Mouse (Mus musculus): ENCODE measurements around the gene Lrwd1. TPM values are rescaled to one million over a fixed set of nuclear protein-coding genes. Genes with fewer than 3 reads are reported as not detected.
"Not testable (repeated sequence)": the region's sequence is repeated elsewhere in the genome, so short reads cannot be mapped to it uniquely, and the experiment has no call there.

The Lrwd1 gene
- polyA plus RNA-seq, 1 experiment from 2014 or later = 34.7 TPM

DNA sequence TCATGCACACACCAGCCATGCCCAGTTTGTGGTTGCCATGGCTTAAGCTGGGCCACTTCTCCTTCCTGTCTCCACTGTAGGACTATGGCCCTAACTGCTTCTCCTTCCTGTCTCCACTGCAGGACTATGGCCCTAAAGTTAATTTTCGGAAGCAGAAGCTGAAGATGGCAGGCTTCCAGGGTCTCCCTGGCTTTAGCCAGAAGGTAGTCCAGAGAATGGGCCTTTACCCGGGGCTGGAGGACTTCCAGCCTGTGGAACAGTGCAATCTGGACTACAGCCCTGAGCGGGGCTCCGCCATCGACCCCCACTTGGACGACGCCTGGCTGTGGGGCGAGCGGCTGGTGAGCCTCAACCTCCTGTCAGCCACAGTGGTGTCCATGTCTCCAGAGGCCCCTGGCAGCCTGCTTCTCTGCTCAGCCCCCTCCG lies 4.2 kb upstream of the Lrwd1 start:
- Histone ChIP-seq H3K4me3 (ENCODE audit: low read depth, low read length) (no peak overlapping the region), H3K9ac (ENCODE audit: low read depth, low read length) (no peak overlapping the region), H3K4me2 (replicated peaks; ENCODE audit: low read depth, low read length) (no peak overlapping the region), H3K9me3 (ENCODE audit: control insufficient read depth, low read length) (no peaks in the 10 kb centered on the region), H3K27ac (ENCODE audit: low read depth, low read length) (no peak overlapping the region), H3K4me1 (replicated peaks; ENCODE audit: control insufficient read depth, insufficient read depth, low read length) (no peaks in the 10 kb centered on the region; the same call in 1 of the 2 replicates), H3K36me3 (ENCODE audit: control insufficient read depth, insufficient read depth, low read length) (peaks cover 4% of the 10 kb centered on the region; the same call in 1 of the 2 replicates), H3K27me3 (ENCODE audit: control insufficient read depth, insufficient read depth, low read length) (no peaks in the 10 kb centered on the region)
- DNase-seq (ENCODE audit: low spot score) = no peak
- WGBS = 95% methylated on average over 10 of the region's 10 CpGs
- ATAC-seq (ENCODE audit: low FRiP score) = no peak

DNA sequence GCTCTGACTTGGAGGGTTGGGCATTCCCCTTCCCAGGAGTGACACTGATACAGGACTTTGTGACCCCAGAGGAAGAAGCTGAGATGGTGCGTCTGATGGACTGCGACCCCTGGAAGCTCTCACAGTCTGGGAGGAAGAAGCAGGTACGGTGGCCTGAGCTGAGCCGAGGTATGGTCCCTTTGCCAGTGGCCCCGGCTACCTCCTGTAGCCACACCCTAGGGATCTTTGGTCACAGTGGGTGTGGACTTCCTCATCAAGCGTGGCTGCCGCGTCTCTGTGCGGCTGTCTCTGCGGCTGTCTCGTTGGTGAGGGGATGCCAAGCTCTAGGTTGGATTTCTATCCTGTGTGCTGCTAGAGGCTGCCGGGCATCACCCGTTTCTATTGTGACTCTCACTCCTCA lies 3.5 kb upstream of the Lrwd1 start:
- ATAC-seq (ENCODE audit: low FRiP score) (no peak), DNase-seq (ENCODE audit: low spot score) (no peak)
- H3K36me3 ChIP-seq (ENCODE audit: control insufficient read depth, insufficient read depth, low read length) = peaks cover 4% of the 10 kb centered on the region; the same call in 1 of the 2 replicates
- no peak overlapping the region for H3K4me2 ChIP-seq (replicated peaks; ENCODE audit: low read depth, low read length)
- H3K9me3 ChIP-seq (ENCODE audit: control insufficient read depth, low read length) = no peaks in the 10 kb centered on the region
- H3K4me1 ChIP-seq (replicated peaks; ENCODE audit: control insufficient read depth, insufficient read depth, low read length) = no peaks in the 10 kb centered on the region; the same call in 1 of the 2 replicates
- 93% methylated on average over 13 of the region's 13 CpGs for WGBS
- H3K4me3 ChIP-seq (ENCODE audit: low read depth, low read length) = no peak overlapping the region
- no peak overlapping the region for H3K9ac ChIP-seq (ENCODE audit: low read depth, low read length)
- no peaks in the 10 kb centered on the region for H3K27me3 ChIP-seq (ENCODE audit: control insufficient read depth, insufficient read depth, low read length)
- H3K27ac ChIP-seq (ENCODE audit: low read depth, low read length) = no peak overlapping the region

DNA sequence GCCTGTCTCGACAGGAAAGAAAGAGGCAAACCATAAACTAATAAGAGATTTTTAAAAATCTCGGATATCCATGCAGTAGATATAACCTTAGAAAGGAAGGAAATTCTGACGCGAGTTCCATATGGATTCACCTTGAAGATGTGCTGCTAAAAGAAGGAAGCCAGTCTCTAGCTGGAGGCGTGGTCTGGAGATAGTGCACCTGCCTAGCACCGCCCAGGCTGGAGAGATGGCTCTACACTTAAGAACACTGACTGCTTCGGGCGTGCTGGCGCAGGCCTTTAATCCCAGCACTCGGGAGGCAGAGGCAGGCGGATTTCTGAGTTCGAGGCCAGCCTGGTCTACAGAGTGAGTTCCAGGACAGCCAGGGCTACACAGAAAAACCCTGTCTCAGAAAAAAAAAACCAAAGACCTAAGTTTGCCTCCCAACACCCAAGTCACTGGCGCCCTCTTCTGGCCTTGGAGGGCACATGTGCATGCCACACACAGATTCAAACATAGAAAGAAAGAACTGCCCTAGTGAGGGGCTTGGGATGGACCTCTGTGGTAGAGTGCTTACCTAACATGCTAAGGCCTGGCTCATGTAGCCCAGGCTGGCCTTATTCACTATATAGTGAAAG lies 1.9 kb upstream of the Lrwd1 start:
- Histone ChIP-seq H3K4me2 (replicated peaks; ENCODE audit: low read depth, low read length) (no peak overlapping the region), H3K36me3 (ENCODE audit: control insufficient read depth, insufficient read depth, low read length) (peaks cover 7% of the 10 kb centered on the region; the same call in 1 of the 2 replicates), H3K27ac (ENCODE audit: low read depth, low read length) (no peak overlapping the region), H3K27me3 (ENCODE audit: control insufficient read depth, insufficient read depth, low read length) (no peaks in the 10 kb centered on the region), H3K9ac (ENCODE audit: low read depth, low read length) (no peak overlapping the region), H3K9me3 (ENCODE audit: control insufficient read depth, low read length) (no peaks in the 10 kb centered on the region), H3K4me1 (replicated peaks; ENCODE audit: control insufficient read depth, insufficient read depth, low read length) (no peaks in the 10 kb centered on the region; the same call in 1 of the 2 replicates), H3K4me3 (ENCODE audit: low read depth, low read length) (no peak overlapping the region)
- no peak for ATAC-seq (ENCODE audit: low FRiP score)
- WGBS = 76% methylated on average over 13 of the region's 13 CpGs
- peak; percentile 75 for DNase-seq (ENCODE audit: low spot score)

- no peak; the same call in 1 of the 2 replicates for ATAC-seq (ENCODE audit: low FRiP score)
- H3K27ac ChIP-seq (ENCODE audit: low read depth, low read length) = no peak overlapping the region
- peak; percentile 10 for DNase-seq (ENCODE audit: low spot score)
Observed at GRCm38 (mm10) chr5:136136292-136136990, 567 bp upstream of the Lrwd1 start.

GRCm38 (mm10) chr5:136122165-136122564 lies 13.7 kb downstream of the Lrwd1 start:
- ATAC-seq (ENCODE audit: low FRiP score) = no peak
- peaks cover 19% of the 10 kb centered on the region for H3K36me3 ChIP-seq (ENCODE audit: control insufficient read depth, insufficient read depth, low read length)
- H3K9me3 ChIP-seq (ENCODE audit: control insufficient read depth, low read length) = no peaks in the 10 kb centered on the region
- WGBS = 89% methylated on average over 10 of the region's 10 CpGs
- no peak overlapping the region for H3K27ac ChIP-seq (ENCODE audit: low read depth, low read length)
- H3K4me3 ChIP-seq (ENCODE audit: low read depth, low read length) = no peak overlapping the region
- no peaks in the 10 kb centered on the region for H3K27me3 ChIP-seq (ENCODE audit: control insufficient read depth, insufficient read depth, low read length)
- peaks cover 4% of the 10 kb centered on the region for H3K4me1 ChIP-seq (replicated peaks; ENCODE audit: control insufficient read depth, insufficient read depth, low read length)
- DNase-seq (ENCODE audit: low spot score) = no peak
- H3K9ac ChIP-seq (ENCODE audit: low read depth, low read length) = no peak overlapping the region
- H3K4me2 ChIP-seq (replicated peaks; ENCODE audit: low read depth, low read length) = no peak overlapping the region

More at GRCm38 (mm10) chr5:136136292-136136990, 567 bp upstream of the Lrwd1 start:
- Histone ChIP-seq H3K4me2 (replicated peaks; ENCODE audit: low read depth, low read length) (peak overlapping the region; percentile 78), H3K9ac (ENCODE audit: low read depth, low read length) (peak overlapping the region; percentile 79), H3K4me3 (ENCODE audit: low read depth, low read length) (peak overlapping the region; percentile 75), H3K36me3 (ENCODE audit: control insufficient read depth, insufficient read depth, low read length) (peaks cover 7% of the 10 kb centered on the region; the same call in 1 of the 2 replicates), H3K4me1 (replicated peaks; ENCODE audit: control insufficient read depth, insufficient read depth, low read length) (no peaks in the 10 kb centered on the region; the same call in 1 of the 2 replicates), H3K9me3 (ENCODE audit: control insufficient read depth, low read length) (no peaks in the 10 kb centered on the region), H3K27me3 (ENCODE audit: control insufficient read depth, insufficient read depth, low read length) (no peaks in the 10 kb centered on the region)
- 11% methylated on average over 20 of the region's 20 CpGs for WGBS

GRCm38 (mm10) chr5:136116784-136117112 lies 19.1 kb downstream of the Lrwd1 start:
- WGBS = 0% methylated on average over 22 of the region's 22 CpGs
- DNase-seq (ENCODE audit: low spot score) (no peak), ATAC-seq (ENCODE audit: low FRiP score) (peak; percentile 70)
- Histone ChIP-seq H3K4me1 (replicated peaks; ENCODE audit: control insufficient read depth, insufficient read depth, low read length) (peaks cover 5% of the 10 kb centered on the region), H3K27ac (ENCODE audit: low read depth, low read length) (0 out of 2 replicates have a peak overlapping the region, but pooled peaks have one; percentile 20), H3K36me3 (ENCODE audit: control insufficient read depth, insufficient read depth, low read length) (peaks cover 4% of the 10 kb centered on the region; the same call in 1 of the 2 replicates), H3K9me3 (ENCODE audit: control insufficient read depth, low read length) (no peaks in the 10 kb centered on the region), H3K9ac (ENCODE audit: low read depth, low read length) (peak overlapping the region; percentile 80), H3K4me3 (ENCODE audit: low read depth, low read length) (peak overlapping the region; percentile 90), H3K27me3 (ENCODE audit: control insufficient read depth, insufficient read depth, low read length) (no peaks in the 10 kb centered on the region), H3K4me2 (replicated peaks; ENCODE audit: low read depth, low read length) (peak overlapping the region; percentile 78)

DNA sequence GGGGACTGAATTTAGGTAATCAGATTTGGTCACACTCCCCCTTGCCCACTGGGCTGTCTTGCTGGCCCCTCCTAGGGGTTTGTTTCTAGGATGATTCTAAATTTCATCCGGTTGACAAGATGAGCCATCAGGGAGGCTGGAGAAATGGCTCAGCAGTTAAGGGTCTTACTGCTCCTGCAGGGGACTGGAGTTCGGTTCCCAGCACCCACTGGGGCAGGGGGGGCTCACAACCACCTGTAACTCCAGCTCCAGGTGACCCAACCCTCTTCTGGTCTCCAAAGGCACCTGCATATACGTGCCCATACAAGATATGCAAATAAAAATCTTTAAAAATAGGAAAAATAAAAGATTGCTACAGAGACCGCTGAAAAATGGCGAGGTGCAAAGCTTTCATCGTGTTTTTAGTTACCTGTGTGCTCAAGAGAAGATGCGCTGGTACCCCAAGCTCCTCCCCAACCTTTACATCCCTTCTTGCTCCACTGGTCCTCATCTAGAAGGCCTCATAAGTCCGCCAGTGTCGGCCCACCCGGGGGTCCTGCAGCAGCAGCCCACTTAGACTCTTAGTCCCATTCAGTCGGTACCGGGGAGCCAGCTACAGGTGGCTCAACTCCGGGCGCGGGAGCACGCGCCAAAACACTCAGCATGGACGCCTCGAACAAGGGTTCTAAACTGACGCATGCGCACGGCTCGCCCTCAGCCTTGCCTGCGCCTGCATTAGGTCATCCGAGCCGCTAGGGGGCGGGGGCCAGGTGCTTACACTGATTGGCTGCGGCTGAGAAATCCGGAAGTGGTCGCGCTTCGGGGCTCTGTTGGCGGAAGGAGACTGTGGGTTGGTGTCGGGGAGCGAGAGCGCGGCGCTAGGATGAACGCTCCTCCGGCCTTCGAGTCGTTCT lies 19.7 kb downstream of the Lrwd1 start, which contains the start of gene Polr2j:
TSS of gene Polr2j (plus strand) at position 741 of the 893 bp plus-strand sequence.
- Histone ChIP-seq H3K27ac (ENCODE audit: low read depth, low read length) (0 out of 2 replicates have a peak within 1 kb of the TSS, but pooled peaks have one; percentile 20), H3K9me3 (ENCODE audit: control insufficient read depth, low read length) (no peaks in the 10 kb centered on the region), H3K4me3 (ENCODE audit: low read depth, low read length) (peak within 1 kb of the TSS; percentile 90), H3K4me1 (replicated peaks; ENCODE audit: control insufficient read depth, insufficient read depth, low read length) (peaks cover 5% of the 10 kb centered on the region), H3K9ac (ENCODE audit: low read depth, low read length) (peak within 1 kb of the TSS; percentile 80), H3K36me3 (ENCODE audit: control insufficient read depth, insufficient read depth, low read length) (peaks cover 4% of the 10 kb centered on the region; the same call in 1 of the 2 replicates), H3K27me3 (ENCODE audit: control insufficient read depth, insufficient read depth, low read length) (no peaks in the 10 kb centered on the region), H3K4me2 (replicated peaks; ENCODE audit: low read depth, low read length) (peak within 1 kb of the TSS; percentile 78)
- DNase-seq (ENCODE audit: low spot score) = peak; percentile 99
- peak; percentile 94 for ATAC-seq (ENCODE audit: low FRiP score)
- WGBS = 3% methylated on average over 42 of the region's 42 CpGs

DNA sequence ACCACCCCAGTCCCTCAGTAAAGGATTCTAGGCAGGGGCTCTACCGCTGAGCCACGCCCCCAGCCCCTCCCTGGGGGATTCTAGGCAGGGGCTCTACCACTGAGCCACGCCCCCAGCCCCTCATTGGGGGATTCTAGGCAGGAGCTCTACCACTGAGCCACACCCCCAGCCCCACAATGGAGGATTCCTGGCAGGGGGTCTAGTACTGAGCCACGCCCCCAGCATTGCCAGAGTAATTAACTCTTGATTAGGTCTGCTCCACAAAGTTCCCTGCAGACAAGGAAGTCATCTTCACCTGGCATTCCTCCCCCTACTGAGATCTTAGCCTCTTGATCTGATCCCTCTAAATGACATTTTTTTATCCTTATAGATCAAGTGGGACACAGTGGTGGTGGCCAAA lies 22.3 kb downstream of the Lrwd1 start:
- H3K4me3 ChIP-seq (ENCODE audit: low read depth, low read length); H3K4me1 ChIP-seq (replicated peaks; ENCODE audit: control insufficient read depth, insufficient read depth, low read length); H3K9ac ChIP-seq (ENCODE audit: low read depth, low read length); DNase-seq (ENCODE audit: low spot score); H3K36me3 ChIP-seq (ENCODE audit: control insufficient read depth, insufficient read depth, low read length); H3K27ac ChIP-seq (ENCODE audit: low read depth, low read length); H3K4me2 ChIP-seq (replicated peaks; ENCODE audit: low read depth, low read length); ATAC-seq (ENCODE audit: low FRiP score); H3K9me3 ChIP-seq (ENCODE audit: control insufficient read depth, low read length); H3K27me3 ChIP-seq (ENCODE audit: control insufficient read depth, insufficient read depth, low read length): not testable (repeated sequence)
- 25% methylated on average over 3 of the region's 4 CpGs for WGBS
